In genomic region chr10:43855916-43856315, GRCm38 (mm10) we compare ENCODE assay signal across 24 mouse cellular contexts. TPM values are rescaled to one million over a fixed set of nuclear protein-coding genes. Genes with fewer than 3 reads are reported as not detected.
DNase-seq lines count a peak whose midpoint lies in the region; ATAC-seq and TF ChIP-seq lines count a peak whose summit lies in the region.
"Had no signal": no experiment of that assay in that cellular context is flagged by ENCODE, and none has a peak within 500 bp of the region (broad histone marks: within the 10 kb centered on the region; RNA-seq: fewer than 3 reads in every experiment).

No protein-coding gene starts in this region.

- WGBS in lung, postnatal 0 days: 90% methylated on average over 9 of the region's 9 CpGs
- WGBS in liver, embryonic 13.5 days (ENCODE audit: insufficient replicate concordance): 50% methylated on average over 9 of the region's 9 CpGs

- H3K9me3 ChIP-seq in lung, postnatal 0 days (ENCODE audit: low read length): no peaks in the 10 kb centered on the region
- no peaks in the 10 kb centered on the region for H3K9me3 ChIP-seq in liver, embryonic 13.5 days (replicated peaks)
- H3K9me3 ChIP-seq: forebrain, embryonic 13.5 days; hindbrain, embryonic 12.5 days; limb, embryonic 15.5 days; midbrain, embryonic 12.5 days had no signal

- no peak for TF ChIP-seq CTCF in lung, postnatal 0 days (IDR thresholded peaks at IDR 0.05)

- H3K4me3 ChIP-seq in lung, postnatal 0 days (ENCODE audit: low read depth, low read length): no peak overlapping the region
- no peak overlapping the region for H3K4me3 ChIP-seq in liver, embryonic 13.5 days (replicated peaks)
- H3K4me3 ChIP-seq: forebrain, embryonic 13.5 days; heart, embryonic 13.5 days; hindbrain, embryonic 12.5 days; limb, embryonic 15.5 days; midbrain, embryonic 12.5 days; neural tube, embryonic 12.5 days had no signal

- peak; percentile 17 for DNase-seq in lung, postnatal 36 days
- DNase-seq in lung, postnatal 0 days (ENCODE audit: low spot score): no peak
- DNase-seq in liver, embryonic 13.5 days: no peak
- DNase-seq in gastrocnemius, postnatal 36 days: no peak
- no peak for DNase-seq in yolk sac, embryonic 10.5 days (ENCODE audit: low spot score)
- DNase-seq in adrenal gland, adult (ENCODE audit: inconsistent age in 2 of 2, low spot score in 1 of 2): no peak
- DNase-seq: adrenal gland, adult 2 months; cerebellum, adult 8-10 months; heart, postnatal 14 days; kidney, adult 11 months; left cerebral cortex, postnatal 4 days; lung, adult 2 months; retina, postnatal 1 day; right cerebral cortex, postnatal 25 days; thymus, postnatal 14 days had no signal

- intact Hi-C loops in gastrocnemius, postnatal 36 days (cut with DNase I): no loop called here

- H3K36me3 ChIP-seq in lung, postnatal 0 days (ENCODE audit: insufficient read depth, low read length): no peaks in the 10 kb centered on the region
- H3K36me3 ChIP-seq in liver, embryonic 13.5 days: no peaks in the 10 kb centered on the region
- H3K36me3 ChIP-seq: heart, embryonic 13.5 days; hindbrain, embryonic 12.5 days; limb, embryonic 15.5 days; midbrain, embryonic 12.5 days; neural tube, embryonic 12.5 days had no signal

- TF ChIP-seq EP300 in lung, postnatal 0 days (IDR thresholded peaks at IDR 0.05): no peak

- no peaks in the 10 kb centered on the region for H3K4me1 ChIP-seq in lung, postnatal 0 days (ENCODE audit: insufficient read depth, low read depth, low read length)
- no peaks in the 10 kb centered on the region for H3K4me1 ChIP-seq in liver, embryonic 13.5 days (replicated peaks)
- H3K4me1 ChIP-seq: forebrain, embryonic 13.5 days; hindbrain, embryonic 12.5 days; limb, embryonic 15.5 days; midbrain, embryonic 12.5 days; neural tube, embryonic 12.5 days had no signal

- ATAC-seq in lung, postnatal 0 days: no peak
- no peak for ATAC-seq in liver, embryonic 13.5 days (ENCODE audit: low read depth)
- ATAC-seq in megakaryocyte-erythroid progenitor cell, adult 5-6 weeks (replicated peaks; ENCODE audit: low FRiP score, low TSS enrichment, poor library complexity, severe bottlenecking): peak; percentile 68
- ATAC-seq: CD4-positive, CD25-positive, alpha-beta regulatory T cell, adult 4 months; forebrain, embryonic 13.5 days had no signal

- no peak overlapping the region for H3K9ac ChIP-seq in lung, postnatal 0 days (replicated peaks; ENCODE audit: low read depth)
- H3K9ac ChIP-seq in liver, embryonic 13.5 days: no peak overlapping the region
- H3K9ac ChIP-seq: forebrain, embryonic 13.5 days; heart, embryonic 13.5 days; hindbrain, embryonic 12.5 days; limb, embryonic 15.5 days; midbrain, embryonic 12.5 days; neural tube, embryonic 12.5 days had no signal

- H3K4me2 ChIP-seq in lung, postnatal 0 days (replicated peaks; ENCODE audit: low read depth, low read length): no peak overlapping the region
- 0 out of 2 replicates have a peak overlapping the region, but pooled peaks have one; percentile 2 for H3K4me2 ChIP-seq in liver, embryonic 13.5 days
- H3K4me2 ChIP-seq: forebrain, embryonic 13.5 days; heart, embryonic 13.5 days; hindbrain, embryonic 12.5 days; limb, embryonic 15.5 days; midbrain, embryonic 12.5 days; neural tube, embryonic 12.5 days had no signal

- H3K27ac ChIP-seq in lung, postnatal 0 days (ENCODE audit: low read length): no peak overlapping the region
- H3K27ac ChIP-seq in liver, embryonic 13.5 days: no peak overlapping the region
- H3K27ac ChIP-seq: forebrain, embryonic 13.5 days; heart, embryonic 13.5 days; hindbrain, embryonic 12.5 days; kidney, postnatal 0 days; limb, embryonic 15.5 days; midbrain, embryonic 12.5 days; neural tube, embryonic 12.5 days had no signal

- no peaks in the 10 kb centered on the region for H3K27me3 ChIP-seq in lung, postnatal 0 days (replicated peaks; ENCODE audit: insufficient read depth, low read length)
- no peaks in the 10 kb centered on the region for H3K27me3 ChIP-seq in liver, embryonic 13.5 days
- H3K27me3 ChIP-seq: forebrain, embryonic 13.5 days; heart, embryonic 13.5 days; hindbrain, embryonic 12.5 days; limb, embryonic 15.5 days; midbrain, embryonic 12.5 days; neural tube, embryonic 12.5 days had no signal

RNA-seq across cellular contexts. Expression of gene Qrsl1, which starts 45.6 kb away (rescaled TPM):
- polyA plus RNA-seq in lung, postnatal 0 days (2015; fragmentation: Nextera tagmentation; extraction: Ambion mirVana): 8.8 and 9.7 TPM in 2 replicates
- polyA plus RNA-seq in liver, embryonic 13.5 days (2015; fragmentation: Nextera tagmentation; extraction: Ambion mirVana): 9.7 and 12.0 TPM in 2 replicates
- total RNA-seq in megakaryocyte-erythroid progenitor cell, adult 5-6 weeks (2014; fragmentation: Nextera tagmentation): 15.3 and 30.8 TPM in 2 replicates
- total RNA-seq in megakaryocyte-erythroid progenitor cell, adult 5-6 weeks (2017): 9.3 and 14.6 TPM in 2 replicates
- 10 to 100 TPM; 14.1 to 15.0 TPM for total RNA-seq in gastrocnemius, postnatal 36 days (2021)

RNA-seq across cellular contexts. Expression of gene Rtn4ip1, which starts 45.7 kb away (rescaled TPM):
- 4.7 and 5.7 TPM in 2 replicates for polyA plus RNA-seq in lung, postnatal 0 days (2015; fragmentation: Nextera tagmentation; extraction: Ambion mirVana)
- polyA plus RNA-seq in liver, embryonic 13.5 days (2015; fragmentation: Nextera tagmentation; extraction: Ambion mirVana): 13.5 and 16.3 TPM in 2 replicates
- 19.3 and 29.1 TPM in 2 replicates for total RNA-seq in megakaryocyte-erythroid progenitor cell, adult 5-6 weeks (2014; fragmentation: Nextera tagmentation)
- total RNA-seq in megakaryocyte-erythroid progenitor cell, adult 5-6 weeks (2017): 17.0 and 17.4 TPM in 2 replicates
- 10 to 100 TPM; 22.0 to 22.8 TPM for total RNA-seq in gastrocnemius, postnatal 36 days (2021)
